Mouse (Mus musculus): Measurements from ENCODE around the gene Mmd2.

DNA sequence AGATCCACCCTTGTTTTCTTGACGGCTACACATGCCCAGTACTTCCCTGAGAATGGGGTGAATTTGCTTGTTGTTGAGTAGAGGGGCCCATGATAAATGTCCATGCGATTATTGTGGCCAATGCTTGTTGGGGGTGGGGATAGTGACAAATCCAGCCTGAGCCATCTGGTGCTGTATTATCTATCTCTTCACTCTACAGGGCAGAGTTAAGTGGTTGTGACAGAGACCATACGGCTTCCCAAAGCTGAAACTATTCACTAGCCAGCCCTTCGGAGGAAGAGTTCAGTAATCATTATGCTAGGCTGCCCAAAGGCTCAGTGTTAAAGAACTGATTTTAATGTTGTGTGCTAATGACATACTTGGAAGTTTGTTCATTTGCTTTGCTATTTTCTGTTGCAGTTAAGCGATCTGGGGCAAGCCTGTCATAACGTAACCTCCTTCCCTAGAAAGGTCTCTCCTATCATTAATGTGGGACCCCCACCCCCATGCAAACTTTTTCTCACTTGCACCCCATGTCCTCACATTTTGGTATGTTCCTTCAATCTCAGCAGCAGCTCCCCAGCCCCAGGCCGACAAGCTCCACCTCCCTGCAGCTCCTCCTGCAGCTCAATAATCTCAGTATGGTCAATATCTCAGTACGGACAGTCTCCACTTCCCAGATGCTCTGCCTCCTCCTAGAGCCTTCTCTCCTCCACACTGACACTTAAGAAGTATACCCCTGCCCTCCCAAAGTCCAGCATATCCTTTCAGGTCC lies 83.7 kb downstream of the Mmd2 start:
- no peak for TF ChIP-seq CTCF (IDR thresholded peaks at IDR 0.05; ENCODE audit: low read depth, low read length)
- TF ChIP-seq POLR2A (IDR thresholded peaks at IDR 0.05; ENCODE audit: borderline replicate concordance, low read depth, low read length) = no peak

Data from bone marrow macrophage, adult 2 months (primary cell).